Mouse (Mus musculus): ENCODE data around the gene Sumf1. TPM values are rescaled to one million over a fixed set of nuclear protein-coding genes. Genes with fewer than 3 reads are reported as not detected.

Gene Sumf1
- total and polyA plus RNA-seq, 3 experiments = 11.0 to 23.1 (median 14.9) TPM

DNA sequence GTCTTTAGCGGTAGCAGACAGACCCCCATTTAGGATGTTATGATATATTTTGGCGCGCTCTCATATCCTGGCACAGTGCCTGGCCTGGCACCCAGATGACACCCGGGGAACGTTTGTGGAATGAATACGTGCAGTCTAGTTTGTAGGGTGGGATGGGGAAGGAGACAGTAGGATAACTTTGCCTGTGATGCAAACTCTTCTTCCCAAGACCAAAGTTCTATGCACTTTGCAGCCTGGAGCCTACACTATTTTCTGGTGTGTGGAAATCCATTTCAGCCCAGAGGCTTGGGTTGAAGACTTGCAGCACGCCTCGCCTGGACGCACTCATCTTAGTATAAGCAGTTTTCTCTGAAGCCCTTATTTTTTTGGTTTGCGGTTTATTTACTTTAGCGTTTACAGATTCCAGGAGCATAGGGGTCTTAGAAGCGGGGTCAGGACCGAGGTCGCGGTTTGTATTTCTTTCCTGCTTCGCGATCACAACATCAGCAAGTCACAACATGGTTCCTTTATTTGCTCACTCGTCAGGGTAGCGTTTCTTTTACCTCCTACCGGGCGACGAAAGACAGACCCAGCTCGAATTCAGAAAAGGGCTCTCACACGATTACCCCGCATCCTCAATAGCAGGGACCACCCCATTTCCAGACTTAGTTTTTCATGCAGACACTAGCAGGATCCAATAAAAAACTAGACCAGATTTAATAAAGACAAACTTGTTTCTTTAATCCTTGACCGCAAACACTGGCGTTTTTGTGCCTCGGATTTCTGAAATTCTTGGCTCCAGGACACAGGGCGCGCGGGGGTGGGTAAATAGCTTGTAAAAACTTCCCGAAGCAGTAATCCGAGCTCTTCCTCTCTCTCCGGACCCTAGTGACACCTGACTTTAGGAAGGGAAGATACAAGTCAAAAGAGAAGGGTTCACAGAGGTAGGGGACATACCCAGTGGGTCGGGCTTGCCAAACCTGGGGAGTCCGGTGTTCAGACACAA is 26.8 kb upstream of the Sumf1 start:
- Histone ChIP-seq H3K79me2 (replicated peaks; ENCODE audit: control insufficient read depth, extremely low read depth, insufficient read depth, poor library complexity, severe bottlenecking) (peaks cover 19% of the 10 kb centered on the region), H3K27me3 (replicated peaks) (no peaks in the 10 kb centered on the region), H3K9ac (ENCODE audit: insufficient read depth, low read depth) (peak overlapping the region; percentile 92), H3K4me1 (ENCODE audit: control insufficient read depth in 1 of 2, insufficient read depth in 2 of 2) (peaks cover 8 to 38% of the 10 kb centered on the region in 2 experiments), H3K4me2 (ENCODE audit: insufficient read depth, low read depth, poor library complexity, severe bottlenecking) (peak overlapping the region; percentile 91), H3K4me3 (replicated peaks in 1 of 3; ENCODE audit: low read depth in 2 of 3, low read length in 2 of 3, poor library complexity in 1 of 3) (peak overlapping the region; percentile 69 to 81 (median 72)), H3K36me3 (replicated peaks in 1 of 2; ENCODE audit: control insufficient read depth in 1 of 2, insufficient read depth in 1 of 2, low read length in 1 of 2) (peaks cover 7 to 20% of the 10 kb centered on the region in 2 experiments), H3K9me3 (replicated peaks; ENCODE audit: low read length) (no peaks in the 10 kb centered on the region), H3K27ac (ENCODE audit: insufficient read depth, low read depth) (no peak overlapping the region)
- no peak for DNase-seq (ENCODE audit: extremely low read depth)
- 0 out of 2 replicates have a peak, but pooled peaks have one; percentile 66 for TF ChIP-seq CHD1 (IDR thresholded peaks at IDR 0.05; ENCODE audit: low read depth, low read length)
- no peak for TF ChIP-seq JUN (IDR thresholded peaks at IDR 0.05; ENCODE audit: insufficient read depth, low read depth, low read length)
- in situ Hi-C loops (cut with MboI; ENCODE audit: low pct_ligation_motif_present, low pct_unique_long_range_greater_than_20kb, low sequenced_read_pairs) (no loop called here), dilution Hi-C loops (cut with MboI; ENCODE audit: extremely low pct_ligation_motif_present, extremely low pct_unique_long_range_greater_than_20kb, low sequenced_read_pairs) (no loop called here)

DNA sequence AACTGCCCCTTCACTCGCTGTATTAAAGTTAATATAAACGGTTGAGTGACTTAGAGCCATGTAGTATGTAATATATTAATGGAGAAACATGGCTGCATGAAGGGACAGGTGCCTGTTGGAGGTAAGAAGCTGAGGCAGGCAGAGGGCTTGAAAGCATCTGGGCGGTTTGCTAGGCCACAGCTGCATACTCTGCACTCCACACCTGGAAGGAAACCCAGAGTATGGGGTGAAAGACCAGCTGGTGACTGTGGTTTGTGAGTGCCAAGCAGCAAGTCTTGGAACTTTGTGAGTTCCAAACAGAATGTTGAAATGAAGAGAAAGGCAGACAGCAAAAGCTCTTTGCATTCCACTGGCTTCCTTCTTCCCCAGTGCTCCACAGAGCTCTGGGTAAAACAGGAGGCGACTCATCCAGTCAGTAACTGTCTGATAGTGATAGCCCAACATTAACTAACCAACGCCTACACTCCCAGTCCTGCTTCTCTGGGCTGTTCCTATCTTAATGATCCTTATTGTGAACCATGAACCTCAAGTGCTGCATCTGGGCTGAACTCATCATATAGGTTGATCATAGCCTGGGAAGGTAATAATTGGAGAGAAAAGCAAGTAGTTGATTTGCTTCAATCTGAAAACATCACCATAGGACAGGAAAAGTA is 21.7 kb upstream of the Sumf1 start:
- peaks cover 6 to 23% of the 10 kb centered on the region in 2 experiments for H3K4me1 ChIP-seq (ENCODE audit: control insufficient read depth in 1 of 2, insufficient read depth in 2 of 2)
- H3K27me3 ChIP-seq (replicated peaks) = no peaks in the 10 kb centered on the region
- no peak for DNase-seq (ENCODE audit: extremely low read depth)
- no peaks in the 10 kb centered on the region for H3K79me2 ChIP-seq (replicated peaks; ENCODE audit: control insufficient read depth, extremely low read depth, insufficient read depth, poor library complexity, severe bottlenecking)
- in situ Hi-C loops (cut with MboI; ENCODE audit: low pct_ligation_motif_present, low pct_unique_long_range_greater_than_20kb, low sequenced_read_pairs) = no loop called here
- no peak overlapping the region for H3K9ac ChIP-seq (ENCODE audit: insufficient read depth, low read depth)
- H3K27ac ChIP-seq (ENCODE audit: insufficient read depth, low read depth) = no peak overlapping the region
- H3K4me3 ChIP-seq (replicated peaks in 1 of 3; ENCODE audit: low read depth in 2 of 3, low read length in 2 of 3, poor library complexity in 1 of 3) = no peak overlapping the region
- dilution Hi-C loops (cut with MboI; ENCODE audit: extremely low pct_ligation_motif_present, extremely low pct_unique_long_range_greater_than_20kb, low sequenced_read_pairs) = no loop called here
- no peaks in the 10 kb centered on the region for H3K36me3 ChIP-seq (replicated peaks in 1 of 2; ENCODE audit: control insufficient read depth in 1 of 2, insufficient read depth in 1 of 2, low read length in 1 of 2)
- H3K4me2 ChIP-seq (ENCODE audit: insufficient read depth, low read depth, poor library complexity, severe bottlenecking) = no peak overlapping the region
- H3K9me3 ChIP-seq (replicated peaks; ENCODE audit: low read length) = no peaks in the 10 kb centered on the region
- TF ChIP-seq TCF12 (IDR thresholded peaks at IDR 0.05; ENCODE audit: low read depth, low read length) (peak; percentile 72; the same call in 1 of the 2 replicates), USF2 (conservative IDR thresholded peaks at IDR 0.05; ENCODE audit: low read depth, low read length) (no peak), EP300 (IDR thresholded peaks at IDR 0.05; ENCODE audit: low read length) (0 out of 2 replicates have a peak, but pooled peaks have one; percentile 48)

DNA sequence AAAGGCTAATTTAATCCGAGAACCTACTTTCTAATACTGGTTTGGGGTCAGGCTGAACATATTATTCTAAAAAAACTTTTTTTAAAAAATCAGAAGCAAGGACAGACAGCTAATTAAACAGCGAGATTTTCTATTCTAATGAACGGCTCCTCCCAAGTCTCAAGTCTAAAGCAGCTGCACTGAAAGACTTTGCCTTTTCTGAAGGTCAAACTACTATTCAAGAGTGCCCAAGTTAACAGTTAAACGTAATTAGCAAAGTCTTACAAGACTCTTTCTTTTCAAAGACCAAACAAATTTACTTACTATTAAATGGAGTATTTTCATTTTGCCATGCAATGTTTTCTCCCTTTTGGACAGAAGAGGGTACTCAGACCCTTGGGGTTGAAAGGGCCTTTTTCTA is 20.8 kb upstream of the Sumf1 start:
- Histone ChIP-seq H3K4me1 (ENCODE audit: control insufficient read depth in 1 of 2, insufficient read depth in 2 of 2) (peaks cover 0 to 14% of the 10 kb centered on the region in 2 experiments; a peak in 3 of 4 replicates), H3K4me2 (ENCODE audit: insufficient read depth, low read depth, poor library complexity, severe bottlenecking) (no peak overlapping the region), H3K27ac (ENCODE audit: insufficient read depth, low read depth) (no peak overlapping the region), H3K36me3 (replicated peaks in 1 of 2; ENCODE audit: control insufficient read depth in 1 of 2, insufficient read depth in 1 of 2, low read length in 1 of 2) (no peaks in the 10 kb centered on the region), H3K79me2 (replicated peaks; ENCODE audit: control insufficient read depth, extremely low read depth, insufficient read depth, poor library complexity, severe bottlenecking) (no peaks in the 10 kb centered on the region), H3K9ac (ENCODE audit: insufficient read depth, low read depth) (no peak overlapping the region), H3K4me3 (replicated peaks in 1 of 3; ENCODE audit: low read depth in 2 of 3, low read length in 2 of 3, poor library complexity in 1 of 3) (no peak overlapping the region), H3K27me3 (replicated peaks) (no peaks in the 10 kb centered on the region), H3K9me3 (replicated peaks; ENCODE audit: low read length) (no peaks in the 10 kb centered on the region)
- in situ Hi-C loops (cut with MboI; ENCODE audit: low pct_ligation_motif_present, low pct_unique_long_range_greater_than_20kb, low sequenced_read_pairs) = no loop called here
- dilution Hi-C loops (cut with MboI; ENCODE audit: extremely low pct_ligation_motif_present, extremely low pct_unique_long_range_greater_than_20kb, low sequenced_read_pairs) = no loop called here
- no peak for DNase-seq (ENCODE audit: extremely low read depth)
- TF ChIP-seq RAD21 (IDR thresholded peaks at IDR 0.05; ENCODE audit: low read depth, low read length) = no peak
- no peak for TF ChIP-seq CHD2 (IDR thresholded peaks at IDR 0.05; ENCODE audit: low read length)
- TF ChIP-seq MYC (IDR thresholded peaks at IDR 0.05; ENCODE audit: low read depth, low read length) = no peak
- no peak for TF ChIP-seq UBTF (IDR thresholded peaks at IDR 0.05; ENCODE audit: low read depth, low read length)
- TF ChIP-seq USF2 (conservative IDR thresholded peaks at IDR 0.05; ENCODE audit: low read depth, low read length) = no peak
- no peak for TF ChIP-seq BHLHE40 (IDR thresholded peaks at IDR 0.05; ENCODE audit: low read depth, low read length)
- TF ChIP-seq USF1 (IDR thresholded peaks at IDR 0.05; ENCODE audit: low read depth, low read length) = no peak
- TF ChIP-seq POLR2AphosphoS2 (IDR thresholded peaks at IDR 0.05; ENCODE audit: low read depth, low read length) = no peak
- TF ChIP-seq PAX5 (IDR thresholded peaks at IDR 0.05; ENCODE audit: low read length) = no peak
- no peak for TF ChIP-seq SMC3 (IDR thresholded peaks at IDR 0.05; ENCODE audit: low read depth, low read length)
- TF ChIP-seq TBP (conservative IDR thresholded peaks at IDR 0.05; ENCODE audit: low read depth, low read length) = no peak

Measured in CH12.LX (cell line).